Mouse (Mus musculus): ENCODE results near the gene Skap1. TPM values are rescaled to one million over a fixed set of nuclear protein-coding genes. Genes with fewer than 3 reads are reported as not detected.
"Not testable (repeated sequence)": the region's sequence is repeated elsewhere in the genome, so short reads cannot be mapped to it uniquely, and the experiment has no call there.

Skap1 gene
- polyA plus RNA-seq, 1 experiment, result not detected

GRCm38 (mm10) chr11:96696842-96697455 lies 232.6 kb downstream of the Skap1 start:
- no peaks in the 10 kb centered on the region for H3K4me1 ChIP-seq (ENCODE audit: control insufficient read depth, insufficient read depth, low read length)
- TF ChIP-seq CTCF (IDR thresholded peaks at IDR 0.05; ENCODE audit: borderline replicate concordance, insufficient read depth, low read length), result no peak
- no peak for TF ChIP-seq POLR2A (IDR thresholded peaks at IDR 0.05; ENCODE audit: low read depth, low read length)
- no peak overlapping the region for H3K27ac ChIP-seq (ENCODE audit: insufficient read depth, low read length)
- no peak overlapping the region for H3K4me3 ChIP-seq (ENCODE audit: insufficient read depth, low read length)

- TF ChIP-seq POLR2A (IDR thresholded peaks at IDR 0.05; ENCODE audit: low read depth, low read length) (no peak), CTCF (IDR thresholded peaks at IDR 0.05; ENCODE audit: borderline replicate concordance, insufficient read depth, low read length) (no peak)
- Histone ChIP-seq H3K27ac (ENCODE audit: insufficient read depth, low read length) (no peak overlapping the region), H3K4me1 (ENCODE audit: control insufficient read depth, insufficient read depth, low read length) (no peaks in the 10 kb centered on the region), H3K4me3 (ENCODE audit: insufficient read depth, low read length) (no peak overlapping the region)
Measured at GRCm38 (mm10) chr11:96697467-96697866, 233.1 kb downstream of the Skap1 start.

DNA sequence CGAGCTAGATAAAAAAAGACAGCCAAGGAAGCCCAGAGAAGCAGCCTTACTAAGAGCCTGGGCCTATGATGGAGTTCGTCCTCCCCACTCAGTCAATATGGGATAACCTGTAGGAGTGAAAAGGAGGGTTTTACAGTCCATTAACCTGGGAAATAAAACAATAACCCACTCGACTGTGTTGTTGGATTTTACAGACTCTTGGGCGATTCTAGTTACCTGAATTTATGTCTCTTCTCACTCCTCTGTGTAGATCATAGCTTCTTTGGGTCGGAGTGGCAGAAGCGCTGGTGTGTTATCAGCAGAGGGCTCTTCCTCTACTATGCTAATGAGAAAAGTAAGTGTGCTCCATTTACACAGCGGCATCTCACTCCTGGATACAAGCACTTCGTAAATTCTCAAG lies 239.4 kb downstream of the Skap1 start:
- TF ChIP-seq POLR2A (IDR thresholded peaks at IDR 0.05; ENCODE audit: low read depth, low read length) (no peak), CTCF (IDR thresholded peaks at IDR 0.05; ENCODE audit: borderline replicate concordance, insufficient read depth, low read length) (no peak)
- H3K4me1 ChIP-seq (ENCODE audit: control insufficient read depth, insufficient read depth, low read length), result no peaks in the 10 kb centered on the region
- no peak overlapping the region for H3K27ac ChIP-seq (ENCODE audit: insufficient read depth, low read length)
- H3K4me3 ChIP-seq (ENCODE audit: insufficient read depth, low read length), result no peak overlapping the region

- no peak for TF ChIP-seq POLR2A (IDR thresholded peaks at IDR 0.05; ENCODE audit: low read depth, low read length)
- TF ChIP-seq CTCF (IDR thresholded peaks at IDR 0.05; ENCODE audit: borderline replicate concordance, insufficient read depth, low read length), result no peak
- H3K27ac ChIP-seq (ENCODE audit: insufficient read depth, low read length), result no peak overlapping the region
- no peak overlapping the region for H3K4me3 ChIP-seq (ENCODE audit: insufficient read depth, low read length)
- H3K4me1 ChIP-seq (ENCODE audit: control insufficient read depth, insufficient read depth, low read length), result no peaks in the 10 kb centered on the region
Measured at GRCm38 (mm10) chr11:96711268-96711667, 246.9 kb downstream of the Skap1 start.

GRCm38 (mm10) chr11:96711670-96712069 lies 247.3 kb downstream of the Skap1 start:
- Histone ChIP-seq H3K27ac (ENCODE audit: insufficient read depth, low read length) (no peak overlapping the region), H3K4me3 (ENCODE audit: insufficient read depth, low read length) (no peak overlapping the region), H3K4me1 (ENCODE audit: control insufficient read depth, insufficient read depth, low read length) (no peaks in the 10 kb centered on the region)
- TF ChIP-seq CTCF (IDR thresholded peaks at IDR 0.05; ENCODE audit: borderline replicate concordance, insufficient read depth, low read length) (no peak), POLR2A (IDR thresholded peaks at IDR 0.05; ENCODE audit: low read depth, low read length) (no peak)

GRCm38 (mm10) chr11:96713210-96714005 lies 249.0 kb downstream of the Skap1 start:
- Histone ChIP-seq H3K4me3 (ENCODE audit: insufficient read depth, low read length) (no peak overlapping the region), H3K27ac (ENCODE audit: insufficient read depth, low read length) (no peak overlapping the region), H3K4me1 (ENCODE audit: control insufficient read depth, insufficient read depth, low read length) (no peaks in the 10 kb centered on the region)
- TF ChIP-seq POLR2A (IDR thresholded peaks at IDR 0.05; ENCODE audit: low read depth, low read length) (no peak), CTCF (IDR thresholded peaks at IDR 0.05; ENCODE audit: borderline replicate concordance, insufficient read depth, low read length) (no peak)

DNA sequence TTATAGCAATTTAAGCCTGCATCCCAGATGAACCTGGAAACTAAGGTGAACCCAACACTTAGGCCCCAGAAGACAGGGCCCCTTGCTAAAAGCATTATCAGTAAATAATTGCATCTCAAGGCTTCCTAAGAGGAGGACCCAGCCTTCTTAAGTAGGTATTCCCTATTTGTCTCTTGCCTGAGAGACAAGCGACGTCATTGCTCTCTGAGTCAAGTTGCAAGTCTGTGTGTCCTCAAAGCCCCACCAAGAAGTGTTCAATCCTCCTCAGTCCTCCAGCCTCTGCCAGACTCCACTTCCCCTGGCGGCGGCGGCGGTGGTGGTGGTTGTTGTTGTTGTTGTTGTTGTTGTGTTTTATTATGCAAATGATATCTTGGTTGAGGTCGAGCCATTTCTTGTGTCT lies 249.6 kb downstream of the Skap1 start:
- Histone ChIP-seq H3K4me3 (ENCODE audit: insufficient read depth, low read length) (no peak overlapping the region), H3K4me1 (ENCODE audit: control insufficient read depth, insufficient read depth, low read length) (no peaks in the 10 kb centered on the region)
- no peak for TF ChIP-seq CTCF (IDR thresholded peaks at IDR 0.05; ENCODE audit: borderline replicate concordance, insufficient read depth, low read length)
- TF ChIP-seq POLR2A (IDR thresholded peaks at IDR 0.05; ENCODE audit: low read depth, low read length), result no peak

GRCm38 (mm10) chr11:96715168-96715567 lies 250.8 kb downstream of the Skap1 start:
- H3K4me1 ChIP-seq (ENCODE audit: control insufficient read depth, insufficient read depth, low read length); H3K4me3 ChIP-seq (ENCODE audit: insufficient read depth, low read length); H3K27ac ChIP-seq (ENCODE audit: insufficient read depth, low read length): not testable (repeated sequence)

More for the DNA sequence above, 249.6 kb downstream of the Skap1 start:
- no peak overlapping the region for H3K27ac ChIP-seq (ENCODE audit: insufficient read depth, low read length)

DNA sequence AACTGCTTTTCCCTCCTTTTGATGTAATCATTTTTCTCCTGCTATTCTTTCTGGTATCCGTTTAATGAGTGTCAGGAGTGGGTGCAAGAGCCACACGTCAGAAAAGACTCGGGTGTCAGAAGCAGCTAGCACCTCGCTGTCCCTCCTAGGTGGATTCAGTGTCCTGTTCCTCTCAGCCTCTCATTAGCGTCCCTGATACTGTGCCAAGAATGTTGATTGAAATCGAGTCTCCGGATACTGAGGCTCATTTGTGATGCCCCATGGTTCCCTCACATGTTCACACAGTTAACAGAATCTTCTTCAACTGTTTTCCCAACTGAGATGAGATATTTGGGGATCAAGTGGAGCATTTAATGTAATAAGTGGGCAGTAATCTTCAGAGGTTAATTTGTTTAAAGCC lies 254.2 kb downstream of the Skap1 start:
- no peak for TF ChIP-seq CTCF (IDR thresholded peaks at IDR 0.05; ENCODE audit: borderline replicate concordance, insufficient read depth, low read length)
- TF ChIP-seq POLR2A (IDR thresholded peaks at IDR 0.05; ENCODE audit: low read depth, low read length), result no peak
- Histone ChIP-seq H3K4me1 (ENCODE audit: control insufficient read depth, insufficient read depth, low read length) (no peaks in the 10 kb centered on the region), H3K4me3 (ENCODE audit: insufficient read depth, low read length) (no peak overlapping the region), H3K27ac (ENCODE audit: insufficient read depth, low read length) (no peak overlapping the region)

DNA sequence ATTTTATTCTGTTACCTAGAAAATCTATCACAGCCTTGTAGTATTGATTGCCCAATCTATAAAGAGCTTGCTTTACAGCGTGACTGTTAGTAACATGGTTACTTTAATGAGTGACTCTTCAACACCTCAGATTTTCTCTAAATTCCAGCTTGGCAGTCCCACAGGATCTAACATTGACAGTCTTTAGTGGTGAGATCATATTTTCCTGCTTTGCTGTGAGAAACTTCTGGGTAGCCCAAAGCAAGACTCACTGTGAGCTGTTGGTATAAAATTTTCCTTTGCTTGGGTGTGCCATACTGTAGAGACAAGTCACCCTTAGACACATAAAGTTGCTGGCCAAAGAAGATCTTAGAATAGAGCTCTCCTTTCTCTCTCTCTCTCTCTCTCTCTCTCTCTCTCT lies 261.4 kb downstream of the Skap1 start:
- TF ChIP-seq CTCF (IDR thresholded peaks at IDR 0.05; ENCODE audit: borderline replicate concordance, insufficient read depth, low read length) (no peak), POLR2A (IDR thresholded peaks at IDR 0.05; ENCODE audit: low read depth, low read length) (no peak)
- Histone ChIP-seq H3K4me3 (ENCODE audit: insufficient read depth, low read length) (no peak overlapping the region), H3K27ac (ENCODE audit: insufficient read depth, low read length) (peak overlapping the region; percentile 98), H3K4me1 (ENCODE audit: control insufficient read depth, insufficient read depth, low read length) (peaks cover 5% of the 10 kb centered on the region; the same call in 1 of the 2 replicates)
